Mouse (Mus musculus) layer of hippocampus, adult 9-10 months (tissue): ENCODE results near the gene Sema3g.

Experiments used
- DNase-seq: peaks from one replicate; pipeline ENCODE4 v3.0.0; 2022; ENCODE audit warnings: low spot score

Gene Sema3g

DNA sequence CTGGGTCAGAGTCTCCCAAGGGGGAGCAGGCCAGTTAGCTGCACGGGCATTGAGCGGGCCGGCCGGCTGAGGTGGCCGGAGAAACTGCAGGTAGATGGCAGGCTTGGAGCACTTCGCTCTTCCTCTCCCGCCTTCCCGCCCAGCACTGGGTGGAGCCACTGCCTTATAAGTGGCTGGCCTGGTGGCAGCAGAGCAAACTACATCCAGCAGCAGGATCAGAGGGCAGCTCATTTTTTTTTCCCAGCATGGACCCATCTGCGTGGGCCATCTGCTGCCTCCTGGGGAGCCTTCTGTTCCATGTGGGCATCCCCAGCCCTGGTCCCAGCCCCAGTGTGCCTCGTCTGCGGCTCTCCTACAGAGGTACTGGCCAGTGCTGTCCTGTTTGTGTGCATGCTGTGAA lies at the start of gene Sema3g:
Gene Sema3g, plus strand, starts transcription at position 195 of the 400 bp plus-strand sequence.
- DNase-seq, result no peak

DNA sequence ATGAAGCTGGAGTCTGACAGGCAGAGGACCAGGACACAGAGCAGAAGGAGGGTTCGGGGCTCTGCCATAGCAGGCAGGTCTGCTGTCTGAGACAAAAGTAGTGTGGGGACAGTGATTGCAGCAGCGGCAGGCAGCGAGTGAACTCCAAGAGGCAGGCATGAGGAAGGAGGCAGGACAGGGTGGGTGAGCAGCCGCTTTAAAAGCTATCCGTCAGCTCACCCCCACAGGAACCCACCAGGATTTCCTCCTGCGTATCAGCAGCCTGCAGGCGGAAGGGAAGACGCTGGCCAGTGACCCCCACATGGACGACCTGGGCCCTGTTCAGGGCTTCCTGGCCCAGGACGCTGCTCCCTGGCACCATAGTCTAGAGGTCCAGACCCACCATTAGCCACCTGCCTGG lies 49.2 kb upstream of the Sema3g start, which contains the start of gene Stab1:
Gene Stab1, minus strand, starts transcription at position 217 of the 400 bp plus-strand sequence.
- DNase-seq, result no peak

DNA sequence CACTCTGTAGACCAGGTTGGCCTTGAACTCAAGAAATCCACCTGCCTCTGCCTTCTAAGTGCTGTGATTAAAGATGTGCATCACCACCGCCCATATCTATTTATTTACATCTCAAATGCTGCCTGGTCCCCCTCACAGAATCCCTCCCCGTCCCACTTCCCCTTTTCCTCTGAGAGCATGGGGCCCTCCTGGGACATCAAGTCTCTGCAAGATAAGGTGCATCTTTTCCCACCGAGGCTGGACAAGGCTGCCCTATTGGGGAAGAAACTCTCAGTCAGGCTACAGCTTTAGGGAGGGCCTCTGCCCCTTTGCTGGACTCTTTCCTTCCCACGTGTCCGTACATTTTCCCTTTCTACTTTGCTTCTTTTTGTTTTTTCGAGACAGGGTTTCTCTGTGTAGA lies 48.2 kb upstream of the Sema3g start:
- DNase-seq, result no peak

DNA sequence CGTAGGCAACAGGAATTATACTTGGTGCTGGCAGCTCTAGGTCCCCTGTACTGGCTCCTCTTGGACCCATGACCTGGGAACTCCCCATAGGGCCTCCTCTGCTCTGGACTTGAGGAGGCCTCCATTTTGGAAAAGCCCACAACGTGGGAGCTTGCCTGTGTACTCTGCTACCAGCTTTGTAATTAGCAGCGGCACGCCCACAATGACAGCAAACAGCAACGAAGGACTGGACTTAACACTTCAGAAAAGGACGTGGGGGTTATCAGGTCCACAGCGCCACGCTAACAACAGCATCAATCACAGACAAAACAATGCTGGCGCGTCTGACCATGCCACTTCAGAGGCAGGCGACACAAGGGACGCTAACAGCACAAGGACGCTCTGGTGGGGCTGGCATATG lies 46.7 kb upstream of the Sema3g start:
- DNase-seq, result no peak

DNA sequence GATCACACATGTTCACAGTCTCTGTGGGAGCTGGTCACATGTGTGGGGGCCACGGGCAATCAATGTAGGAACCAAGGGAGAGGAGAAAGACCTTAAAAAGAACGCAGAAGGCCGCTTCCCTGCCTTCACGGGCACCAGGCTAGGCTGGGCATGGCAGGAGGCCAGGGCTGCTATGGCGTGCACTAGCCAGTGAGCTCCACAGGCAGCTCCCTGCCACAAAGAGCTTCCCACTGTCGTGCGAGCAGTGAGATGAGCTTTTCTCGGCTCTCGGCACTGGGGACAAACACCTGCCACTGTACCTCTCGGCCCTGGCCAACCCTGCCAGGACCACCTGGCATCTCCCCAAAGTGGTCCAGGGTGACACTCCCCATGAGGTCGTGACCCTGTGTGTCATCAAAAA lies 46.3 kb upstream of the Sema3g start:
- no peak for DNase-seq

DNA sequence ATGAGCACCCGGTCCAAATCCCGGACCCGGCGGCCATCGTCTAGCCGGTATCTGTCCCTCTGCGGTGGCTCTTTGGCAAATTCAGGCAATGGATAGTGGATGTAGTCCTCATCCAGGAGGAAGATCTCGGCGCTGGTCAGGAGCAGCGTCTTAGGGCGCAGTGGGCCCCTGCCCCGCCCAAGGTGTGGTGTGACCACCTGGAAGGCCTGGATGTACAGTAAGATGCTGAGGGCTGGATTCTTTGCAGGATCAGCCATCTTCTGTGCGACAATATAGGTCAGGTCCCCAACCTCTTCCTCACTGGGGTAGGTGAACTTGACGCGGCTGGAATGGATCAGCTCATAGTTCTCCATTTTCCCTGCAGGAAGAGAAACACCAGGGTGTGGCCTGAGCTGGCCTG lies 45.8 kb upstream of the Sema3g start:
- DNase-seq, result no peak

DNA sequence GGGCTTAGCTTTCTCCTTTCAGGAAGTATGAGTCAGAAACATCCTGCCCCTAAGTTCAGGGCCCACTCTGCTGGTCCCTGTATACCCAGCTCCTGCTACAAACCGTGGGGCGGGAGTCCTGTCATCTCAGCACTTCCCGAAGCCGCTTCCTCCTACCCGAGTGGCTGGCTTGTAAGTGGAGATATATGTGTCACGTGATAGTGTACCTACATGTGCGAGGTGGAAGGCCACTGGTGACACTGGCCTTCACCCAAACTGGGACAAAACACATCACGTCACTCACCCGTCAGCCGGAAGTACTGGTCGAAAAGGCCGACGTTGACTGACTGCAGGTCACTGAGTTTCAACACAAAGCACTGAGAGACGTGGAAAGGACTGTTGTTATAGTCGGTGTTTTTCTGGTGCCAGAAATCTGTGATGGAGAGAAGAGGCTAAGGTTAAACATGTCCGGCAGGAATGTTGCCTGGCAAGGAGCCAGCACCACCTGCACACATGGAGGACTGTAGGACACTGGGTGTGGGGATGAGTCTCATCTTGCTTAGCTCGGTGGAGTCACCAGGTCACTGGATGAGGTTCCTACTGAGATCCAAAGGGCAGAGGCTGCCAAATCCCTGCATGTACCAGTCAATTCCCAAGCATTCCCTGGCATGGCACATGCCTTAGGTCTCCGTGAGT lies 44.7 kb upstream of the Sema3g start:
- DNase-seq, result no peak

DNA sequence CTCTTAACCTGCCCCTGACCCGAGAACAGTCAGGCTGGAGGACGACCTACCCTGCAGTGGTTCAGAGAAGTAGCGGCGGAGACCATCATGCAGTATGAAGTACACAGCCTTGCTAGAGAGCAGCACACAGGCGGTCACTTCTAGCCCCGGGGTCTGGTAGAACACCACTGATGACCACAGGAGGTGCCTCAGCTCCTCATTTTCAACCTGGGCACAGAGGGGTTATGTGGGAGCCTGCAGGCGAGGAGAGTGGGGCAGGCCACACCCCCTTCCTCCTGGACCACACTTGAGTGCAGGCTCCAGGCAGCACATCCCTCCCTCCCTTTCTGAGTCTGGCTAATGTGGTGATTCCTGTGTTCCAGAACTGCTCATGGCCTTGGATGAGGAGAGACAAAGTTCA lies 44.1 kb upstream of the Sema3g start:
- DNase-seq, result no peak

DNA sequence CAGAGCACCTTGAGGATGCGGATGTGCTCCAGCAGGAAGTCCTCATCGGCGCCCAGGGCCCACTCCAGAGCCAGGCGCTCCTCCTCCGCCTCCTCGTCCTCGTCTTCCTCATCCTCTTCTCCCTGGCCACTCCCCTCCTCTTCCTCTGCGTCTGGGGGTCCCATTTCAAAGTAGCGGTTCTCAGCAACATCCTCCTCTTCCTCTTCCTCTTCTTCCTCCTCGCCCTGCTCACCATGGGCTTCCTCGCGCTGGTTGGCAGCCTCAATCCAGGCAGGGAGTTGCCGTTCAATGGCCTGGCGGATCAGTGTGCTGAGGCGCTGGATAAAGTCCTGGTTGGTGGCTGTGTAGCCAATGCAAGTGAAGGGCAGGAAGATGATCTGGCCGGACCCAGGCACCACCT lies 40.4 kb upstream of the Sema3g start:
- DNase-seq, result no peak

DNA sequence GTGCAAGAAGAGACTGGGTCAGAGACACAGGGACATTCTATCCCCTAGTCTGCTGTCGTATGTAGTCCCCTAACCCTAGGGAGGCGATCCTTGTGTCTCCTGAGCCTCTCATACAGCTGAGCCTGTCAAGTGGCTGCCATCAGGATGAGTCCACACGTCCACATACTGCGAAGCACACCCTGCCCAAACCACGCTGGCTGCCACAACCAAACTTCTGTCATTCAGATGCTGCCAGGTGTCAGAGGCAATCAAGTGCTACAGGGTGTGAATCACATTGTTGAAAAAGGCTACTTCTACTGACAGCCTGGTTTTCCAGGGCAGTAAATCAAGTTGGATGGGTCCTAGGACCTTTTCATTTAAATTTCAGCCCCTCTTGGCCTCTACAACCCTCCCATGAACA lies 39.9 kb upstream of the Sema3g start:
- no peak for DNase-seq

DNA sequence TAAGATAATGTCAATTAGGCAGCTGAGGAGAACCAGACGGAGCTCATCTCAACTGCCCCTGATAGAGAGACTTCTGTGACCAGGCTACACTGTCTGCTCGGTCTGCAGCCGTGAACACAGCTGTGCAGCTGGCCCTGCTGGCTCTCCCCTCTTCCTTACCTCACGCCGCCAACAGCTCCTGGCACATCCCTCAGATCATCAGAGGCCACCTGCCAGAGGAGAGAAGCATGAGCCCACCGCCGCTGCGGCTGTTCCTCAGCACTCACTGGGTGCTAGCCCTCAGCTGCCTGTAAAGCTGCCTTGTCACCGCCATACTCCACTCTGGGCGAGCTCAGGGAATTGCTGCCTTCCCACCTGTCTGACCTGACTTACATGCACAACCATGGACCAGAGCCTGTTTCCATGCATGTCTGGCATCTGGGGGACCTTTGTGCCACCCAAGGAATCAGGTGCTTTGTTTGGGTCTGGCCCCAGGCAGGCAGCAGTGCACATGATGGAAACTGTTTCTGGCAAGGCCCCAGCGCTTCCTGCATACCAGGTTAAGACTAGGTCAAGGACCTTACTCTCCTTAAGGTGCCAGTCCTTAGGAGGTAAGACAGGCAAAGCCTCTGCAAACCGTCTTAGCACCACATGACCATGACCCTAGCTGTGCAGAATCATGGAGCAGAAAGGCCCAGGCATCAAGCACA lies 37.8 kb upstream of the Sema3g start:
- no peak for DNase-seq

DNA sequence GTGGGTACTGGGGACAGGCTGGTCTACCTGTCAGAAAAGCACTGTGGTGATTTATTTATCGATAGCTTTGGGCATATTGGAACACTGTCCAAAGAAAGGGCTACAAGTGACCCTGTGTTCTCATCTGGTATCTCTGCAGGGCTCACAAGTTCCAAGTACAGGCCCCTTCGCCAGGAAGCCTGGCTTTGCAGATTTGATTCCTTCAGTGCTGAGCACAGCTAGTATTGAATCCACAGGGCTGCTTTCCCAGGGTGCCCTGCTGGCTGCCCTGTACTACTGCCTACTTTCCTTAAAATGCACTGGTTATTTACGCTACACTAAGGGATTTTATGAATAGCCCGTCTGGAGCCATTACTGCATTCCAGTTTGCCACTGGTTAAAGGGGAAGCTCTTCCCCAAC lies 36.1 kb upstream of the Sema3g start:
- DNase-seq, result no peak

DNA sequence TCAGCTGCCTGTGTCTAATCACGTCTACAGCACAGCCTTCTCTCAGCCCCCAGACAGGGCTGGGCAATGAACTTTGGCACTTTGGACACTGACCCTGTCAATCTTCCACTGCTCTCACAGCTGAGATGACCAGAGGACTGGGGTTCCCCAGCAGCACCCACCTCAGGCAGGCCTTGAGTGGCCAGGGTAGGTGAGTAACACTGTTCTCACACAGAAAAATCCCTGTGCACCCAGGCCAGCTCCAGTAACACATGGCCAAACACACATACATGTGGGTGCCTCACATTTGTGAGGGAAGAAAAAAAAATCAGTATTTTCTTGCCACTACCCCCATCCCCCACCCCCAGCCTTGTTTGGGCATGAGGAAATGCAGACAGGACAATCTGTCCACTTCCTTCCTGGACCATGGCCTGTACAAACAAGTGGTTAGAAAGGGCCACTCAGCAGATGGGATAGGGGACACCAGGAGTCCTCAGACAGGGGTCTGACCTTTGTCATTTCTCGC lies 34.8 kb upstream of the Sema3g start:
- no peak for DNase-seq

DNA sequence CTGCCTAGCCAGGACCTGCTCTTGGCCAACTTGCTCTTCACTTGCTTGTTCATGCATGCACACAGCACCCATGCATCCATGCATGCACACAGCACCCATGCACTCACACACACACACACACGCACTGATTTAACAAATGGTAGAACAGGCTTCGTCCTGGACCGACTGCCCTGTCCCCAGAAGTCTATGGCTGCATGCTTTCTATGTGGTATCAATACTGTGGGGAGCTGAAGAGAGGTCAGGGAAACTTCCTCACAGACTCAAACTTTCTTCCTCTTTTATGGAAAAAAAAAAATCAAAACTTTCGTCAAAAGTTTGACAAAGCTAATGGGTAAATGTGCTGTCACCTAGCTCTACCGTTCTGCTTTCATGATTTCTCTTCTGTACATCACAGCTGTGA lies 34.1 kb upstream of the Sema3g start:
- no peak for DNase-seq

DNA sequence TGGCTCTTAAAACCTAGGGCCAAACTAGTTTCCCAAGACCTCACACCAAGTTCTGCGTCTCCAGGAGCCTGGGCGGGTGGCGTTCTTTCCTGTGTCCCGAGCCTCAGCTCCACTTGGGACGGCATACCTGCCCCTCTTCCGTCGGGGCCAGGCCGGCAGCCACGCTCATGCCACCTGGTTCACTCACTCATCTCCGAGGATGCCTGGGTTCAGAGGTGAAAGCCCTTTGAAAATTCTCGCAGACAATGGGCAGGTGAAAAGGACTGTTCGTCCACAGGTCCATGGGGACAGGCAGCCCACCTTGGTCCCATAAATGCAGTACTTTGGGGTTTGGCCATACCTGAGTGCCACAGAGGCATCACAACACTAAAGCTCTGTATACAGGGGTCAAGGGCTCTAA lies 33.5 kb upstream of the Sema3g start:
- no peak for DNase-seq

DNA sequence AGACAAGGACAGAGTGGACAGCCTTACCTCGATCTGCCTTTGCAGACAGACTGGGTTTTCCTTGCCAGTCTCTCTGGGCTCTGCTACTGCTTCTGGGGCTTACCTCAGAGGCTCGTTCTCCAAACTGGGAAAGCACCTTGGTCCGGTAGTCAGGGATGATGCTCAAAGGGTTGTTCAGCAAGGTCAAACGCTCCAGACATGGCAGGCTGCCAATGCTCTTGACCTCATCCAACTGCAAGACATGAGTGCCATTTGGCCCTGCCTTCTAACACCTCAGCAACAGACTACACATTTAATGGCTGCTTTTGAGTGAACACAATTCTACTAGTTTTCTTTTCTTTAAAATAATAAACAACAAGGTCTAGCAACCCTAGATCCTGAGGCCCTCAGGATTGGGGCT lies 31.0 kb upstream of the Sema3g start:
- no peak for DNase-seq

DNA sequence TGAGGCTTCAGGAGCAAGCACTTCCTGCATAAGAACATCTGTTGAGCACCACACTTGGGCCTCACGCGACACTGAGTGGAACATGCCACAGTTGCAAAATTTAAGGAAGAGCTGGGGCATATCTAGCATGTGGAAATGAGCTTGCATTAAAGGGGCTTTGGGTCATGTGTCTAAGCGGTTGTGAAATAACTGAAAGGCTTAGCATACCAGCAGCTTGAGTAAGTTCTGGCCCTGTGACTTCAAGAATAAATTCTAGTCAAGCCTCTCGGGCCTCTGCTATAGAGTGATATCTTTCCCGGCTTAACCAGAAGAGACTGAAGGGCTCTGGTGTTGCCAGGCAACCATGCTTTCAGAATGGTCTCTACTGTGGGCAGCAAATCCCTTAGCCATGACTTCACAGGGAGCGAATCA lies 28.9 kb upstream of the Sema3g start:
- DNase-seq, result no peak

DNA sequence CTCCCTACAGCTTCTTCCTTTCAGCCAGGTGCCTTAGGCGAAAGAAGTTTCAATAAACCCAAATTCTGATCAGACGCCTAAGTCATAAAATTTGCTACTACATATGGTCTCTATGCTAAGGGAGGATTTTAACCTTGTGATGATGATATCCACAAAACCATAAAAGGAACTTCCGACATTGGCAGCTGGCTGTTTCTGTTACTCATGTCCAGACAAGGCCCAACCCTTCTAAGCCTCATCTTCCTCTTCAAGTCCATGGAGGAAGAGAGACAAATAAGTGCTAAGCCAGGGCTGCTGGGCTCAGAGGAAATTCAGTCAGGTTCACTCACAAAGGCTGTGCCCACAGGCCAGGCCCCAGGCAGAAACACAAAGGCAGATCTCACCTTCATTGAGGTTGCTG lies 28.3 kb upstream of the Sema3g start:
- DNase-seq, result no peak

DNA sequence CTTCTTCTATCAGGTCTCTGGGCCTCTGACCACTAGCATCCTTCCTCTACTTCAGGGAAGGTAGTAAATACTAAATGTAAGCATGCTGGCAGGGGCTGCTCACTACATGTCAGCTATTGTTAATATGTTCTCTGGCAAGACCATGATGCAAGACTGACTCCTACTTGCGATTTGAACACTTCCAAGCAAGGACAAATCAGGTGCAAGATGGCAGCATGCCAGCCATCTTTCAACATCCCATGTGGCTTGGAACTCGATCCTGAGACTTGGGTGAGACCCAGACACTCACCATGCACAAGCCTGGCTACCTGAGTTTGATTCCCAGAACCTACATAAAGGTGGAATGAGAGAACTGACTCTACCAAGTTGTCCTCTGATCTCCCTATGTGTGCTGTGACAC lies 25.7 kb upstream of the Sema3g start:
- DNase-seq, result no peak

DNA sequence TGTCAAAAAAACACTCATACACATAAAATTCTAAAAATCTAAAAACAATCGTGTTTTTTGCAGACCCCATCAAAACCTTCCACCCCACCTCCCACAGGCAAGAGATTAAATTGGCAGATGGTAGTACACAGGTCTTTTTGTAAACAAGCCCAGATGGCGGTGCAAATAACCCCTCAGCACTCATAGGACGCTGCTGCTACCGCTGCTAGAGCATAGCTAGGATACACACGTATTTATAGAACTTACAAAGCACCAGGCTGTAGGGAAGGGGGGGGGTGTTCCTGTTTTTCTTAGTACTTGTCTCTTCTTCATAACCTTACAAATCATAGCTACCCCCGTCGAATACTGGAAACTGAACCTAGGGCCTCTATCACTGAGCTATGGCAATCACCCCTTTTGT lies 23.9 kb upstream of the Sema3g start:
- no peak for DNase-seq

DNA sequence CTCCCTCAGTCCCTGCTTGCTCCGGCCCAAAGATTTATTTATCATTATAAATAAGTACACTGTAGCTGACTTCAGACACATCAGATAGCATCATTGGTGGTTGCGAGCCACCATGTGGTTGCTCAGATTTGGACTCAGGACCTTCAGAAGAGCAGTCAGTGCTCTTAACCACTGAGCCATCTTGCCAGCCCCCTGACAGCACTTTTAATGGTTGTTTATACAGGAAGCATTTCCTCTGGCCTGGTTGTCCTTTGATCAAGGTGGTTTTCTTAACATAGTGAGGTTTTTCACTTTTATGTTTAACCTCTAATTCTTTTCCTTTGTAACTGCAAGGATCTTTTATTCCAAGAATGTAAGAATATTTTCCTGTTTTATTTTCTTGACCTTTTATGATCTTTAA lies 23.2 kb upstream of the Sema3g start:
- no peak for DNase-seq

DNA sequence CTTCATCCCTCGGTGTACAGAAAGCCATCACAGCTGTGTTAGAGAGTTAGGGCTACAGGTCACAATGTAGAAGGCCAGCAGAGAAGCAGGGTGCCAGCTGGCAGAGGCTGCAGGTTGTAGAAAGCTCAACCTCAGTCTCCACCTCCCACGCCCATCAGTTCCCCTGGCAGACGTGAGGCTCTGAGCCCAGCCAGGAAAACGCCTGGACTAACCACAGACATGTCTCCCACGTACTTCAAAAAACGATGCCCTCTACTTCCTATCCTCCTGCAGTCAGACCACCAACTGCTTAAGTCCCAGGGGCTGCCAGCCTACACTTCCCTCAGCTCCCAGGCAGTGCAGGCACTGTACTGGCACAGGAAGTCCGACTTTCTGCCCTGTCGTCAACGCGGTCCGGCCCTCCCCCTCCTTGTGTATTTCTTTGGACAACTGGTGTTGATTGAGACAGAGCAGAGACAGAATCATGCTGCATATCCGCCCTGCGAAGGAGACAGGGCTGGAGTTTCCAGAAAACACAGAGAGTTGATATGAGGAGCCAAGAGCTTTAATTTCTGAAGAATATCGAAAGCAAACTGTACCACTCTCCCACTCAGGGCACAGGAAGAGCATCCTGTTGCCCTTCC lies 22.7 kb upstream of the Sema3g start:
- DNase-seq, result no peak

DNA sequence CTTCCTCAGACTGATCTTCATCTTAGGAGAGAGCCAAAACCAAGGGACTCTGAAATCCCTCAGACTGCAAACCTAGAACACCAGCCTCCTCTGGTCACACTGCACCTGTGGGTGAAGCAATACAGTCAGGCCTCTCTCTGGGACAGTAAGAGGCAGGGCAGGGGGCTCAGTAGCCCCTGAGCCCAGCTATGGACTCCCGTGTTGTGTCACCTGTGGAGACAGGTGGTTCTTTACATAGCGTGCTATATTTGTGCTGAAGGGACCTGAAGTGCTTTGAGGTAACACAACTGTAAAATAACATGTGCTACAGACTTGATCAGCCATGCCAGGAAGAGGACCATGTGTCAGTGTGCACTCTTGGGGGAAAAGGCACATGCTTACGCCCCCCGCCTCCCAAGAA lies 22.1 kb upstream of the Sema3g start:
- no peak for DNase-seq
